In genomic region chr11:61615686-61616522, GRCm38 (mm10) we compare ENCODE assay signal across 8 mouse cellular contexts. TPM values are rescaled to one million over a fixed set of nuclear protein-coding genes. Genes with fewer than 3 reads are reported as not detected.
DNase-seq lines count a peak whose midpoint lies in the region; ATAC-seq and TF ChIP-seq lines count a peak whose summit lies in the region.

No protein-coding gene starts in this region.

- H3K9me3 ChIP-seq in forebrain, postnatal 0 days (ENCODE audit: low read length): no peaks in the 10 kb centered on the region
- H3K9me3 ChIP-seq in intestine, embryonic 15.5 days: no peaks in the 10 kb centered on the region
- H3K9me3 ChIP-seq in midbrain, embryonic 11.5 days (ENCODE audit: control insufficient read depth, low read length): no peaks in the 10 kb centered on the region

- no peak for ATAC-seq in forebrain, postnatal 0 days
- ATAC-seq in intestine, embryonic 15.5 days: peak; percentile 16; the same call in 1 of the 2 replicates
- peak; percentile 48; the same call in 1 of the 2 replicates for ATAC-seq in midbrain, embryonic 11.5 days (ENCODE audit: low FRiP score)

- no peaks in the 10 kb centered on the region for H3K27me3 ChIP-seq in forebrain, postnatal 0 days (ENCODE audit: insufficient read depth, low read length)
- H3K27me3 ChIP-seq in intestine, embryonic 15.5 days (replicated peaks): no peaks in the 10 kb centered on the region
- H3K27me3 ChIP-seq in midbrain, embryonic 11.5 days (ENCODE audit: control insufficient read depth, insufficient read depth, low read length): no peaks in the 10 kb centered on the region

- TF ChIP-seq CTCF in forebrain, postnatal 0 days (IDR thresholded peaks at IDR 0.05; ENCODE audit: low read depth): no peak

- H3K27ac ChIP-seq in forebrain, postnatal 0 days (ENCODE audit: low read depth, low read length): no peak overlapping the region
- 0 out of 2 replicates have a peak overlapping the region, but pooled peaks have one; percentile 22 for H3K27ac ChIP-seq in intestine, embryonic 15.5 days
- H3K27ac ChIP-seq in midbrain, embryonic 11.5 days (ENCODE audit: low read depth, low read length): no peak overlapping the region

- H3K9ac ChIP-seq in forebrain, postnatal 0 days: no peak overlapping the region
- H3K9ac ChIP-seq in intestine, embryonic 15.5 days: peak overlapping the region; percentile 36
- H3K9ac ChIP-seq in midbrain, embryonic 11.5 days (ENCODE audit: low read length): peak overlapping the region; percentile 10

- H3K36me3 ChIP-seq in forebrain, postnatal 0 days (ENCODE audit: insufficient read depth): no peaks in the 10 kb centered on the region
- H3K36me3 ChIP-seq in intestine, embryonic 15.5 days: no peaks in the 10 kb centered on the region
- no peaks in the 10 kb centered on the region for H3K36me3 ChIP-seq in midbrain, embryonic 11.5 days (ENCODE audit: control insufficient read depth, insufficient read depth, low read length)

- 14% methylated on average over 20 of the region's 22 CpGs for WGBS in forebrain, postnatal 0 days
- WGBS in intestine, embryonic 15.5 days: 13% methylated on average over 19 of the region's 22 CpGs
- 12% methylated on average over 19 of the region's 22 CpGs for WGBS in midbrain, embryonic 11.5 days

- H3K4me3 ChIP-seq in forebrain, postnatal 0 days (ENCODE audit: low read depth, low read length): 0 out of 2 replicates have a peak overlapping the region, but pooled peaks have one; percentile 5
- H3K4me3 ChIP-seq in intestine, embryonic 15.5 days (replicated peaks): 0 out of 2 replicates have a peak overlapping the region, but pooled peaks have one; percentile 5
- H3K4me3 ChIP-seq in midbrain, embryonic 11.5 days (ENCODE audit: low read depth, low read length): peak overlapping the region; percentile 13; the same call in 1 of the 2 replicates

- H3K4me2 ChIP-seq in forebrain, postnatal 0 days (ENCODE audit: low read depth): peak overlapping the region; percentile 40
- peak overlapping the region; percentile 48 for H3K4me2 ChIP-seq in intestine, embryonic 15.5 days (replicated peaks)
- peak overlapping the region; percentile 38 for H3K4me2 ChIP-seq in midbrain, embryonic 11.5 days

- DNase-seq in adrenal gland, adult 2 months: peak; percentile 11
- no peak for DNase-seq in adrenal gland, adult 8-10 months
- DNase-seq in NIH3T3 (ENCODE audit: low read depth): peak; percentile 73
- DNase-seq in forebrain, postnatal 0 days: no peak
- DNase-seq in midbrain, embryonic 11.5 days (ENCODE audit: low spot score, missing footprints): peak; percentile 92
- no peak for DNase-seq in c-Kit-positive CD71-positive TER-119-positive erythroid progenitor cells, embryonic 14.5 days (ENCODE audit: low spot score)
- DNase-seq in right cerebral cortex, postnatal 4 days: no peak

- H3K4me1 ChIP-seq in forebrain, postnatal 0 days (ENCODE audit: insufficient read depth): peaks cover 3% of the 10 kb centered on the region; the same call in 1 of the 2 replicates
- peaks cover 10% of the 10 kb centered on the region for H3K4me1 ChIP-seq in intestine, embryonic 15.5 days (replicated peaks)
- no peaks in the 10 kb centered on the region for H3K4me1 ChIP-seq in midbrain, embryonic 11.5 days (ENCODE audit: control insufficient read depth, insufficient read depth, low read length)

RNA-seq across cellular contexts. Expression of gene Epn2, which starts 36.4 kb away (rescaled TPM):
- 10 to 100 TPM; 20.6 to 29.5 TPM for total RNA-seq in adrenal gland, adult 2 months (2021)
- polyA plus RNA-seq in adrenal gland, adult 2 months (2012; rRNA removed): 18.2 and 18.6 TPM in 2 replicates
- total RNA-seq in adrenal gland, adult 8-10 months (2022): 10 to 100 TPM; 27.6 to 47.1 (median 35.7) TPM
- total RNA-seq in forebrain, postnatal 0 days (2014; rRNA removed): 68.9 and 80.6 TPM in 2 replicates
- polyA plus RNA-seq in forebrain, postnatal 0 days (2015; fragmentation: Nextera tagmentation; extraction: Ambion mirVana): 60.7 and 77.3 TPM in 2 replicates
- polyA plus RNA-seq in intestine, embryonic 15.5 days (2015; fragmentation: Nextera tagmentation; extraction: Ambion mirVana): 13.1 and 19.4 TPM in 2 replicates
- polyA plus RNA-seq in midbrain, embryonic 11.5 days (2014; fragmentation: Nextera tagmentation; extraction: Ambion mirVana): 28.5 and 29.9 TPM in 2 replicates

RNA-seq across cellular contexts. Expression of gene Grap, which starts 37.2 kb away (rescaled TPM):
- 10 to 100 TPM in 1 of 2 experiments, 1 to 10 TPM in 1; 5.4 to 10.7 TPM for total RNA-seq in adrenal gland, adult 2 months (2021)
- polyA plus RNA-seq in adrenal gland, adult 2 months (2012; rRNA removed): 10.4 and 12.4 TPM in 2 replicates
- 10 to 100 TPM in 3 of 4 experiments, 1 to 10 TPM in 1; 9.4 to 12.4 (median 11.9) TPM for total RNA-seq in adrenal gland, adult 8-10 months (2022)
- 4.9 and 5.6 TPM in 2 replicates for total RNA-seq in forebrain, postnatal 0 days (2014; rRNA removed)
- polyA plus RNA-seq in forebrain, postnatal 0 days (2015; fragmentation: Nextera tagmentation; extraction: Ambion mirVana): 4.7 and 6.9 TPM in 2 replicates
- polyA plus RNA-seq in intestine, embryonic 15.5 days (2015; fragmentation: Nextera tagmentation; extraction: Ambion mirVana): 7.1 and 7.6 TPM in 2 replicates
- 6.2 and 7.1 TPM in 2 replicates for polyA plus RNA-seq in midbrain, embryonic 11.5 days (2014; fragmentation: Nextera tagmentation; extraction: Ambion mirVana)

Comparison
In these comparisons a context has a peak if more than half of its experiments do, and no peak if none do; other contexts are left out.
1. DNase-seq: peak in adrenal gland, adult 2 months (single experiment), NIH3T3 (single experiment) and midbrain, embryonic 11.5 days (single experiment); none in adrenal gland, adult 8-10 months (single experiment), forebrain, postnatal 0 days (single experiment), c-Kit-positive CD71-positive TER-119-positive erythroid progenitor cells, embryonic 14.5 days (single experiment) and right cerebral cortex, postnatal 4 days (single experiment).
2. Peak in every context shown above with its lines, with median percentiles within 50 percentile points of each other: H3K4me2 ChIP-seq and H3K4me3 ChIP-seq.